In the genomic region with DNA sequence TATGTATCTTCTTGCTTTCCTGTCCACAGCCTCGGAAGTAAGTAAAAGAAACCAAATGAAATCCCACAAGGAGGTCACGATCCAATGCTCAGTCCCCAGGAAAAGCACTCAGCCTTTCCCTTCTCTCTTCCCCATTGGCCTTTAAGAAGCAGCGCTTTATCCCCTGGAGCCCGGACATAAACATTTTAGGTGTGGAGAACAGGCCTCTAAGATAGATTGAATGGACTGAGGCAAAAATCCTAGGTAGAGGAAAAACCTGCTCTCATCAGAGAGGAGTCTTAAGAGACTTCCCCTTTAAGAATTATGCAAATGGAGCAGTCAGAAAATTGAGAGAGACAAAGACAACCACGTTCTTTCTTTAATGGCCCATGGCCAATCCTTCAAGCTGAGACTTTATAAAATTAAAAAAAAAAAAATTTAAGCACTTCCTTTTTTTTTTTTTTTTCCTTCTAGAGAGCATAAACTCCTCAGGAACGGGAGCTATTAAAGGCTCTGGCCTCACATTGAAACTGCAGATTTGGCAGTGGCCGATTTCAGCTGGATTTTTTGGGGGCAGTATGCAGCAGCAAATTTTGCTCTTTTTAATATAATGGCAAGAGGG, we compare ENCODE assay signal across 9 mouse cellular contexts.
A peak's percentile ranks its signal among the peaks of the same experiment; 100 is the strongest.
DNase-seq lines count a peak whose midpoint lies in the region; ATAC-seq lines count a peak whose summit lies in the region.
"Had no signal": no experiment of that assay in that cellular context is flagged by ENCODE, and none has a peak within 500 bp of the region (broad histone marks: within the 10 kb centered on the region; RNA-seq: fewer than 3 reads in every experiment).

No protein-coding gene starts in this region.

- H3K9me3 ChIP-seq in heart, embryonic 14.5 days (ENCODE audit: control insufficient read depth, low read length) = no peaks in the 10 kb centered on the region
- no peaks in the 10 kb centered on the region for H3K9me3 ChIP-seq in hindbrain, embryonic 12.5 days (replicated peaks)
- H3K9me3 ChIP-seq in midbrain, embryonic 12.5 days = no peaks in the 10 kb centered on the region

- ATAC-seq in heart, embryonic 14.5 days (ENCODE audit: insufficient number of reproducible peaks, insufficient read depth, low FRiP score, low read depth) = no peak
- 0 out of 2 replicates have a peak, but pooled peaks have one; percentile 17 for ATAC-seq in hindbrain, embryonic 12.5 days (ENCODE audit: low FRiP score)
- peak; percentile 28; the same call in 1 of the 2 replicates for ATAC-seq in midbrain, embryonic 12.5 days (ENCODE audit: low FRiP score, low read depth)

- H3K36me3 ChIP-seq in heart, embryonic 14.5 days (ENCODE audit: control insufficient read depth, insufficient read depth, low read length) = no peaks in the 10 kb centered on the region
- H3K36me3 ChIP-seq in hindbrain, embryonic 12.5 days = no peaks in the 10 kb centered on the region
- no peaks in the 10 kb centered on the region for H3K36me3 ChIP-seq in midbrain, embryonic 12.5 days

- no peaks in the 10 kb centered on the region for H3K27me3 ChIP-seq in heart, embryonic 14.5 days (ENCODE audit: control insufficient read depth, insufficient read depth, low read length)
- H3K27me3 ChIP-seq in hindbrain, embryonic 12.5 days = no peaks in the 10 kb centered on the region
- no peaks in the 10 kb centered on the region for H3K27me3 ChIP-seq in midbrain, embryonic 12.5 days

- H3K4me3 ChIP-seq in heart, embryonic 14.5 days (ENCODE audit: control insufficient read depth in 1 of 2, insufficient read depth in 1 of 2, low read depth in 1 of 2, low read length in 2 of 2) = peak overlapping the region; percentile 20 to 21
- H3K4me3 ChIP-seq in brown adipose tissue, adult 24 weeks (ENCODE audit: insufficient read depth, low read depth, low read length) = peak overlapping the region; percentile 53
- H3K4me3 ChIP-seq in hindbrain, embryonic 12.5 days = peak overlapping the region; percentile 25
- peak overlapping the region; percentile 37 for H3K4me3 ChIP-seq in midbrain, embryonic 12.5 days

- DNase-seq in heart, adult 11 months = no peak
- DNase-seq in ovary, postnatal 14 days (ENCODE audit: low spot score) = no peak
- no peak for DNase-seq in right cerebral cortex, postnatal 36 days (ENCODE audit: low spot score in 2 of 2)
- DNase-seq in adrenal gland, postnatal 36 days = no peak
- DNase-seq: thymus, adult 2 months had no signal

- 31% methylated on average over 7 of the region's 7 CpGs for WGBS in heart, embryonic 14.5 days
- WGBS in hindbrain, embryonic 12.5 days = 28% methylated on average over 7 of the region's 7 CpGs
- WGBS in midbrain, embryonic 12.5 days = 19% methylated on average over 7 of the region's 7 CpGs

- H3K4me2 ChIP-seq in heart, embryonic 14.5 days (ENCODE audit: low read length) = peak overlapping the region; percentile 63
- H3K4me2 ChIP-seq in hindbrain, embryonic 12.5 days (replicated peaks) = peak overlapping the region; percentile 58
- H3K4me2 ChIP-seq in midbrain, embryonic 12.5 days (replicated peaks) = peak overlapping the region; percentile 65

- peaks cover 8 to 11% of the 10 kb centered on the region in 2 experiments; a peak in 3 of 4 replicates for H3K4me1 ChIP-seq in heart, embryonic 14.5 days (ENCODE audit: control insufficient read depth in 2 of 2, insufficient read depth in 2 of 2, low read length in 2 of 2)
- no peaks in the 10 kb centered on the region; the same call in 1 of the 2 replicates for H3K4me1 ChIP-seq in brown adipose tissue, adult 24 weeks (ENCODE audit: control insufficient read depth, insufficient read depth, insufficient read length, low read length)
- peaks cover 6% of the 10 kb centered on the region for H3K4me1 ChIP-seq in hindbrain, embryonic 12.5 days
- peaks cover 9% of the 10 kb centered on the region for H3K4me1 ChIP-seq in midbrain, embryonic 12.5 days

- peak overlapping the region; percentile 64 for H3K9ac ChIP-seq in heart, embryonic 14.5 days (ENCODE audit: low read length)
- peak overlapping the region; percentile 43 for H3K9ac ChIP-seq in hindbrain, embryonic 12.5 days
- H3K9ac ChIP-seq in midbrain, embryonic 12.5 days (replicated peaks) = peak overlapping the region; percentile 44

- H3K27ac ChIP-seq in heart, embryonic 14.5 days (replicated peaks in 1 of 2; ENCODE audit: control insufficient read depth in 1 of 2, insufficient read depth in 1 of 2, low read depth in 2 of 2, low read length in 2 of 2) = peak overlapping the region; percentile 79 to 91
- peak overlapping the region; percentile 81 for H3K27ac ChIP-seq in brown adipose tissue, adult 24 weeks (replicated peaks; ENCODE audit: low read depth, low read length)
- H3K27ac ChIP-seq in hindbrain, embryonic 12.5 days = no peak overlapping the region
- peak overlapping the region; percentile 49; the same call in 1 of the 2 replicates for H3K27ac ChIP-seq in midbrain, embryonic 12.5 days (replicated peaks)
